Mouse (Mus musculus) myocyte (in vitro differentiated cells): ENCODE results near the gene Mip. TPM values are rescaled to one million over a fixed set of nuclear protein-coding genes. Genes with fewer than 3 reads are reported as not detected.
"Not testable (repeated sequence)": the region's sequence is repeated elsewhere in the genome, so short reads cannot be mapped to it uniquely, and the experiment has no call there.

Experiments used
- H3K27me3 ChIP-seq: one replicate; pipeline ENCODE4 v1.6.1; 2011; ENCODE audit not compliant: control insufficient read depth, insufficient read depth, insufficient read length
- H3K36me3 ChIP-seq: one replicate; pipeline ENCODE4 v1.6.1; 2011; ENCODE audit not compliant: control insufficient read depth, insufficient read depth
- H3K4me2 ChIP-seq: one replicate; pipeline ENCODE4 v1.6.1; 2011; ENCODE audit warnings: low read depth, control low read depth
- H3K4me3 ChIP-seq: one replicate; pipeline ENCODE4 v1.5.1; 2011; ENCODE audit warnings: mild to moderate bottlenecking, control low read depth, moderate library complexity
- H3K79me2 ChIP-seq: one replicate; pipeline ENCODE4 v1.6.1; 2011; ENCODE audit not compliant: control insufficient read depth, insufficient read depth
- H3ac ChIP-seq: one replicate; pipeline ENCODE4 v1.6.1; 2011; ENCODE audit not compliant: control insufficient read depth, insufficient read length
- CEBPB ChIP-seq: IDR thresholded peaks from 2 replicates; pipeline ENCODE4 v1.6.1; 2011; ENCODE audit warnings: mild to moderate bottlenecking, moderate library complexity; ENCODE audit not compliant: poor library complexity, insufficient read depth, severe bottlenecking
- E2F4 ChIP-seq: IDR thresholded peaks from one replicate; pipeline ENCODE4 v1.6.1; 2011; ENCODE audit warnings: mild to moderate bottlenecking, control low read depth, moderate library complexity; ENCODE audit not compliant: insufficient read depth
- MAX ChIP-seq: IDR thresholded peaks from one replicate; pipeline ENCODE4 v1.6.1; 2011; ENCODE audit warnings: low read depth, mild to moderate bottlenecking, control low read depth
- MYOD1 ChIP-seq, 3 experiments: IDR thresholded peaks; one replicate each; pipeline ENCODE4 v1.6.1; 2011; ENCODE audit warnings: control low read depth in 2 of 3, low read depth in 2 of 3, mild to moderate bottlenecking in 2 of 3, moderate library complexity in 1 of 3; ENCODE audit not compliant: insufficient read length in 2 of 3, control insufficient read depth in 1 of 3
- MYOG ChIP-seq, 3 experiments: IDR thresholded peaks; one replicate each; pipeline ENCODE4 v1.6.1; 2011; ENCODE audit warnings: control low read depth in 2 of 3, low read depth in 2 of 3, mild to moderate bottlenecking in 2 of 3; ENCODE audit not compliant: insufficient read length in 2 of 3, control insufficient read depth in 1 of 3, insufficient read depth in 1 of 3
- POLR2A ChIP-seq: IDR thresholded peaks from one replicate; pipeline ENCODE4 v1.6.1; 2011; ENCODE audit warnings: low read depth, mild to moderate bottlenecking, control low read depth, moderate library complexity; ENCODE audit not compliant: insufficient read length
- POLR2AphosphoS2 ChIP-seq: IDR thresholded peaks from one replicate; pipeline ENCODE4 v1.6.1; 2011; ENCODE audit warnings: low read depth, control low read depth; ENCODE audit not compliant: insufficient read length
- REST ChIP-seq: IDR thresholded peaks from one replicate; pipeline ENCODE4 v1.6.1; 2011; ENCODE audit warnings: mild to moderate bottlenecking, control low read depth, moderate library complexity; ENCODE audit not compliant: insufficient read depth, insufficient read length
- SRF ChIP-seq: IDR thresholded peaks from one replicate; pipeline ENCODE4 v1.6.1; 2011; ENCODE audit warnings: low read depth; ENCODE audit not compliant: control insufficient read depth, insufficient read length
- TCF12 ChIP-seq: IDR thresholded peaks from one replicate; pipeline ENCODE4 v1.6.1; 2011; ENCODE audit warnings: mild to moderate bottlenecking, control low read depth; ENCODE audit not compliant: poor library complexity, insufficient read depth, severe bottlenecking
- TCF3 ChIP-seq: IDR thresholded peaks from one replicate; pipeline ENCODE4 v1.6.1; 2011; ENCODE audit warnings: low read depth, control low read depth; ENCODE audit not compliant: insufficient read length
- USF1 ChIP-seq: IDR thresholded peaks from one replicate; pipeline ENCODE4 v1.6.1; 2011; ENCODE audit warnings: low read depth, mild to moderate bottlenecking, control low read depth, moderate library complexity
- polyA plus RNA-seq: library from polyadenylated mRNA; unstranded; fragments of >200 nt; fragmentation: generic; extraction: Trizol; gene quantifications from one replicate; pipeline ENCODE4 v1.2.1, GENCODE M21; 2012; ENCODE audit warnings: missing spikeins

Mip gene
- polyA plus RNA-seq, 1 experiment = not detected

DNA sequence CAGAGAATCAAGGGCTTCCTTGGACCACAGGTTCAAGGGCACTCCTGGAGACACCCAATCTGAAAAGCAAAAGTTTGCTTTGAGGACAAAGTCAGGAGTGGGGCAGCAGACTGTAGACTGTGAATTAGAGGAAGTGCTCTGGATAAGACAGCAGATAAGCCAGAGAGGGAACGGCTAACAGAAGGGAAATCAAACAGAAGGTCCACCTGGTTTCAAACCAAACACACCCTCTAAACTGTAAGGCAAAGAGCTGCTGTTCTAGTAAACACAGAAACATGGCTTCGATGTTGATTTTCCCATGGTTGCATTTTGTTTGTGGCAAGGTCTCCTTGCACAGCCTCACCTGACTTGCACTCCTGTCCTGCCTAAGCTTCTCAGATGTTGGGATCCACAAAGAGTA is 34.2 kb upstream of the Mip start:
- H3K4me3 ChIP-seq = no peak overlapping the region
- H3ac ChIP-seq = no peak overlapping the region
- no peaks in the 10 kb centered on the region for H3K36me3 ChIP-seq
- no peaks in the 10 kb centered on the region for H3K79me2 ChIP-seq
- H3K27me3 ChIP-seq = no peaks in the 10 kb centered on the region
- no peak for TF ChIP-seq SRF
- no peak for TF ChIP-seq TCF3
- no peak for TF ChIP-seq USF1
- TF ChIP-seq TCF12 = no peak
- no peak for TF ChIP-seq MYOG (IDR thresholded peaks at IDR 0.05; ENCODE audit: control insufficient read depth in 1 of 3, insufficient read depth in 1 of 3, insufficient read length in 2 of 3, low read depth in 2 of 3)
- TF ChIP-seq POLR2A = no peak
- no peak for TF ChIP-seq REST
- TF ChIP-seq MAX = no peak
- TF ChIP-seq POLR2AphosphoS2 = no peak
- TF ChIP-seq E2F4 = no peak
- no peak for TF ChIP-seq MYOD1 (IDR thresholded peaks at IDR 0.05; ENCODE audit: control insufficient read depth in 1 of 3, insufficient read length in 2 of 3, low read depth in 2 of 3)
- no peak for TF ChIP-seq CEBPB
- H3K4me2 ChIP-seq = no peak overlapping the region

DNA sequence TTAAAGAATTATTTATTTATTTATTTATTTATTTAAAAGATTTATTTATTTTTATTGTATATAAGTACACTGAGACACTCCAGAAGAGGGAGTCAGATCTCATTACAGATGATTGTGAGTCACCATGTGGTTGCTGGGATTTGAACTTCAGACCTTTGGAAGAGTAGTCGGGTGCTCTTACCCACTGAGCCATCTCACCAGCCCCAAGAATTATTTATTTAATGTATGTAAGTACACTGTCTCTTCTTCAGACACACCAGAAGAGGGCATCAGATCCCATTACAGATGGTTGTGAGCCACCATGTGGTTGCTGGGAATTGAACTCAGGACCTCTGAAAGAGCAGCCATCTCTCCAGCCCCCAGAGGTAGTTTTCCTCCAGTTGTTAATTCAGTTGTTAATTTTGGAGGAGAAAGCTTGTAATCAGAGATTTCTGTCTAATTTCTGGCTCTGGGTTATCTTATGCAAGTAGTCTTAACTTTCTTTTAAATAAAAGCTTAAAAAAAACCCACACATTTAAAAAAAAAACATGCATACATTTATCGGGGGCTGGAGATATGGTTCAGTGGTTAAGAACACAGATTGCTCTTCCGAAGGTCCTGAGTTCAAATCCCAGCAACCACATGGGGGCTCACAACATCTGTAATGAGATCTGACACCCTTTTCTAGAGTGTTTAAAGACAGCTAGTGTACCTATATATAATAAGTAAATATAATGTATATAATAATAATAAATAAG is 33.4 kb upstream of the Mip start:
- H3K4me2 ChIP-seq, H3K27me3 ChIP-seq, H3K36me3 ChIP-seq, H3ac ChIP-seq, H3K79me2 ChIP-seq, H3K4me3 ChIP-seq: not testable (repeated sequence)

DNA sequence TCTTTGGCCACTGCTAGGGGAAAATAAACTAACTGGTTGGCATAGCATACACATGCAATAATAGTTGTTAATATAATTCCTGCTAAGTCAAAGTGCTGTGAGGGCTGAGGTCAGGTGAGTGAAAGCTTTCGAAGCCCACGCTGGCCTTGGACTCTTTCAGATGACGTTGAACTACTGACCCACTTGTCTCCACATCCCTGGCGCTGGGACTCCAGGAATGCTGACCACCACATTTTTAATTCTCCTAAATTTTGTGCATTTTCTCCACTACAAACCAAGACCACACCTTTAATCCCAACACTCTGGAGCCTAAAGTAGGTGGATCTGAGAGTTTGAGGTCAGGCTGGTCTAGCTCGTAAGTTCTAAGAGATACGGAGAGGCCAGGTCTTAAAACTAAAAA is 32.5 kb upstream of the Mip start:
- Histone ChIP-seq H3ac (no peak overlapping the region), H3K36me3 (no peaks in the 10 kb centered on the region), H3K27me3 (no peaks in the 10 kb centered on the region), H3K4me2 (no peak overlapping the region), H3K4me3 (no peak overlapping the region), H3K79me2 (no peaks in the 10 kb centered on the region)
- no peak for TF ChIP-seq TCF3
- no peak for TF ChIP-seq MAX

DNA sequence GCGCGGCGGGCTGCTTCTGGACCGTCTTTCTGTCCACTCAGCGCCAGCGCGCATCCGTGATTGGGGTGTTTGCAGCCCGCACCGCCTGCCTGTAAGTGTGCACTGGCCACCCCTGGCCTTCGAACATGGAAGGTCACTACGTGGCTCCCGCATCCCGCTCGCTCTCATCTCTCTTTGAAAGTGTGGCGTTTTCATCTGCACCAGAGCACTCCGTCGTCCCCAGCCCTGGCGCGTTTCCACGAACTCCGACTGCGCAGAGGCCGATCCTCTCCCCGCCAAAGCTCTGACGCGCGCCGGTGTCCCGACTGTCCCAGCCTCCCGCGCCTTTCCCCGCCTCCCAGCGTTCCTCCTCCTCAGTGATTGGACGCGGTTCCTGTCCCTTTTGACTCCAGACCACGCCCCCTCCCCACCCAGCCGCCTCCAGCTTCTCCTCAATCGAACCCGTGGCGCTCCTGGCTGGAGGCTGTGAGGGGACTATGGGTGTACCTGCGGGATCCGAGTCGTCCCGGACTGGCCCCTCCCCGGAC is 31.6 kb upstream of the Mip start, which contains the start of gene Gls2:
Gene Gls2 (plus strand): TSS at position 434 of the 527 bp plus-strand sequence.
- Histone ChIP-seq H3K27me3 (no peaks in the 10 kb centered on the region), H3K4me2 (peak within 1 kb of the TSS; percentile 91), H3K4me3 (peak within 1 kb of the TSS; percentile 30), H3ac (peak within 1 kb of the TSS; percentile 37), H3K79me2 (no peaks in the 10 kb centered on the region), H3K36me3 (no peaks in the 10 kb centered on the region)
- TF ChIP-seq USF1 = no peak
- no peak for TF ChIP-seq MYOG (IDR thresholded peaks at IDR 0.05; ENCODE audit: control insufficient read depth in 1 of 3, insufficient read depth in 1 of 3, insufficient read length in 2 of 3, low read depth in 2 of 3)
- peak; percentile 68 for TF ChIP-seq POLR2A
- no peak for TF ChIP-seq CEBPB
- no peak for TF ChIP-seq SRF
- TF ChIP-seq REST = no peak
- TF ChIP-seq TCF12 = no peak
- TF ChIP-seq MYOD1 (IDR thresholded peaks at IDR 0.05; ENCODE audit: control insufficient read depth in 1 of 3, insufficient read length in 2 of 3, low read depth in 2 of 3) = no peak
- TF ChIP-seq POLR2AphosphoS2 = peak; percentile 73
- no peak for TF ChIP-seq TCF3
- TF ChIP-seq E2F4 = peak; percentile 48
- no peak for TF ChIP-seq MAX

DNA sequence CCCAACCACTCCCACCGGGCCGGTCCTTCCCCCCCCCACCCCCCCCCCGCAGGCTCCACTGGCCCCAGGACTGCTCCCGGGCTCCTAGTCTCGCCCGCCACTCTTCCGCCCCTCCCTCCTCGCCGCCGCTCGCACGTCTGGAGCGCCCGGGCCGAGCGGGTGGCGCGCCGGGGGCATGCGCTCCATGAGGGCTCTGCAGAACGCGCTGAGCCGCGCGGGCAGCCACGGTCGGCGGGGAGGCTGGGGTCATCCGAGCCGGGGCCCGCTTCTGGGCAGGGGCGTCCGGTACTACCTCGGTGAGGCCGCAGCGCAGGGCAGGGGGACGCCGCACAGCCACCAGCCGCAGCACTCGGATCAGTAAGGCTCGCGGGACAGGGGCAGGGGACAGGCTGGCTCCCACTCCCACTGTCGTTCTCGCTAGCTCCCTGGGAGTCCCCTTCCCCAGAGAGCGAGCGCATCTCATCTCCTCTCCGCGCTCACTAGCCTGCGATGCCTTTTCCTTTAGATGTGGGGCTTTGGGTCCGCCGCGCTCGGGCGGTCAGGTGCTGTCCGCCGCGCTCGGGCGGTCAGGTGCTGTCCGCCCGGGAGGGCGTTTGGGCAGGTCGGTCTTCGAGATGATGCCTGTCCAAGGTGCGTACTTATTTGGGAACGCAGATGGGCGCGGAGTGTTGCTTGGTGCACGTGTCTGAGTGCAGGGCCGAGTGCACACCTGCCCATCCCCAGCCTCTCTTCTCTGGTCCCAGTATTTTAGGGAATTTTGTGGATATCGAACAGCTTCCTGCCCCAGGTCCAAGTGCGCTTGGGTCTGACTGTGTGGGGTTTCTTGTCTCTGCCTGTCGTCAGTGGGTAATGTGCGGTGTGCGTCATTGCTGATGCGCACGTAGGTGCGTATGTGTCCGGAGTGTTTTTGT is 30.8 kb upstream of the Mip start:
- Histone ChIP-seq H3K36me3 (no peaks in the 10 kb centered on the region), H3ac (peak overlapping the region; percentile 37), H3K4me2 (peak overlapping the region; percentile 89), H3K27me3 (no peaks in the 10 kb centered on the region), H3K4me3 (peak overlapping the region; percentile 30), H3K79me2 (no peaks in the 10 kb centered on the region)
- TF ChIP-seq POLR2A (no peak), TCF3 (no peak), TCF12 (no peak), MYOD1 (IDR thresholded peaks at IDR 0.05; ENCODE audit: control insufficient read depth in 1 of 3, insufficient read length in 2 of 3, low read depth in 2 of 3) (no peak), MAX (no peak), MYOG (IDR thresholded peaks at IDR 0.05; ENCODE audit: control insufficient read depth in 1 of 3, insufficient read depth in 1 of 3, insufficient read length in 2 of 3, low read depth in 2 of 3) (no peak), REST (no peak), E2F4 (no peak), CEBPB (no peak), SRF (no peak), POLR2AphosphoS2 (no peak), USF1 (no peak)
